Mouse (Mus musculus): Measurements from ENCODE around the gene Cdc42bpa. TPM values are rescaled to one million over a fixed set of nuclear protein-coding genes. Genes with fewer than 3 reads are reported as not detected.

The Cdc42bpa gene
- polyA plus RNA-seq, 1 experiment from 2014 or later: 28.5 TPM

GRCm38 (mm10) chr1:180208370-180208769 lies 248.1 kb downstream of the Cdc42bpa start:
- 78% methylated on average over 3 of the region's 3 CpGs for WGBS
- no peaks in the 10 kb centered on the region for H3K36me3 ChIP-seq (replicated peaks)
- ATAC-seq (replicated peaks): no peak

DNA sequence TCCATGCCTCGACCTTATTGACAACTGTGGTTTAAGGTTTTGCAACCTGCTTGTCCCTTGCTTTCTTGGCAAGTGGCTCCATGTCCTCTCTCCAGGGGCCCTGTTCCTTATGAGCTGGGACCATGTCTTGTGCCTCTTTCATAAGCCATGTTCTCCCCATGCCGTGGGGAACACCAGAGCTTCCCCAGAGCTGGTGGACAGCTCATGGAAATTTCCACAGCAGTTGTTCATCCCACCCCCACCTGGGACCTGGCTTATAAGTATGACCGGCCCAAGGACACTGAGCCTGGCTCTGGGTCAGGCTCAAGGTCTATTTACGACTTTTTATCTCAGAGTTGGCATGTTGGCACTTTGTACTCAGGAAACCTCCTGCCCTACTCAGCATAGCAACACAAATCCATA lies 249.8 kb downstream of the Cdc42bpa start:
- whole genome bisulfite sequencing: 73% methylated on average over 4 of the region's 4 CpGs
- Histone ChIP-seq H3K4me1 (no peaks in the 10 kb centered on the region), H3K4me2 (no peak overlapping the region), H3K36me3 (replicated peaks) (no peaks in the 10 kb centered on the region), H3K27me3 (replicated peaks) (no peaks in the 10 kb centered on the region), H3K27ac (no peak overlapping the region), H3K9ac (no peak overlapping the region), H3K9me3 (no peaks in the 10 kb centered on the region), H3K4me3 (no peak overlapping the region)
- no peak for ATAC-seq (replicated peaks)

More at GRCm38 (mm10) chr1:180208370-180208769, 248.1 kb downstream of the Cdc42bpa start:
- Histone ChIP-seq H3K9me3 (no peaks in the 10 kb centered on the region), H3K9ac (no peak overlapping the region), H3K27me3 (replicated peaks) (no peaks in the 10 kb centered on the region), H3K27ac (no peak overlapping the region), H3K4me2 (no peak overlapping the region), H3K4me1 (no peaks in the 10 kb centered on the region), H3K4me3 (no peak overlapping the region)

DNA sequence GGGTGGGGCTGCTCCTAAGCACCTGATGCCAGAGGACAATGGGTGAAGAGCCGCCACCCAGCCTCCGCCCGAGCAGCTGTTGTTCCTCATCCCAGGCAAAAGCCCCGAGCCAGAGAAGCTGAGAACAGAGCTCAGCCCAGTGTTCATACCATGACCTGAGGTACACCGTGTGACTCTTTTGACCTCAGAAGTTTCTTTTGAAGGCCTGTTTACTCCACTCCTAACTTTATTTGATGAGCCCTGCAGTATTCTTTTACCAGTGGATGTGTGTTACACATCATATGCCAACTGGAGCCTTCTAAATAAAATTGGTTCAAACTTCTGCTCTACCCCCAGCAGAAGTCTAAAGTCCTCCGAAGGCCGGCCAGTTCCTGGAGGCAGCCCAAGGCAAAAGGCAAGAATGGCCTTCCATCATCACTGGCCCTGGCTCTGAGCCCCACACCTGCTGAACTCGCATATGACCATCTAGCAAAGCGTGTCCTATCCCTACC lies 250.6 kb downstream of the Cdc42bpa start:
- no peak for ATAC-seq (replicated peaks)
- H3K4me1 ChIP-seq: no peaks in the 10 kb centered on the region
- H3K4me2 ChIP-seq: no peak overlapping the region
- H3K9me3 ChIP-seq: no peaks in the 10 kb centered on the region
- WGBS: 82% methylated on average over 9 of the region's 9 CpGs
- H3K36me3 ChIP-seq (replicated peaks): no peaks in the 10 kb centered on the region
- no peaks in the 10 kb centered on the region for H3K27me3 ChIP-seq (replicated peaks)
- no peak overlapping the region for H3K27ac ChIP-seq
- H3K9ac ChIP-seq: no peak overlapping the region
- no peak overlapping the region for H3K4me3 ChIP-seq

DNA sequence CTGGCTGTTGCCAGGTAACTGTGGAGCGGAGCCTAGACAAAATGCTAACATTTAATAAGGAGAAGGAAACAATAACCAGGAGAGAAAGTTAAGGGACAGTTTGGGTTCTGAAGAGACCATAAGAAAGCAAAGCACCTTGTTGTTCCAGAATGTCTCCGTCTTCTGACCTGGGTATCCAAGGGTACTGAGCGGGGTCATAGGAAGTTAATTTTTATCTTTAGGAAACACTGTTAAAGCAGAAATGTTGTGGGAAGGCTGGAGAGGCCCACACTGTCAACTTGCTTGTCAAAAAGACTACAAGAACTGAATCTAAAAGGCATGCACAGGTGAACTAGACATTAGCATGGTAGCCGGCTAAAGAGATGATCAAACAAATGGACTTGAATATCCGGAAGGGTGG lies 252.6 kb downstream of the Cdc42bpa start:
- H3K27ac ChIP-seq: no peak overlapping the region
- H3K4me1 ChIP-seq: no peaks in the 10 kb centered on the region
- no peaks in the 10 kb centered on the region for H3K27me3 ChIP-seq (replicated peaks)
- no peak overlapping the region for H3K4me2 ChIP-seq
- H3K9me3 ChIP-seq: no peaks in the 10 kb centered on the region
- H3K9ac ChIP-seq: no peak overlapping the region
- 90% methylated on average over 5 of the region's 5 CpGs for WGBS
- no peak overlapping the region for H3K4me3 ChIP-seq
- ATAC-seq (replicated peaks): no peak
- H3K36me3 ChIP-seq (replicated peaks): no peaks in the 10 kb centered on the region

DNA sequence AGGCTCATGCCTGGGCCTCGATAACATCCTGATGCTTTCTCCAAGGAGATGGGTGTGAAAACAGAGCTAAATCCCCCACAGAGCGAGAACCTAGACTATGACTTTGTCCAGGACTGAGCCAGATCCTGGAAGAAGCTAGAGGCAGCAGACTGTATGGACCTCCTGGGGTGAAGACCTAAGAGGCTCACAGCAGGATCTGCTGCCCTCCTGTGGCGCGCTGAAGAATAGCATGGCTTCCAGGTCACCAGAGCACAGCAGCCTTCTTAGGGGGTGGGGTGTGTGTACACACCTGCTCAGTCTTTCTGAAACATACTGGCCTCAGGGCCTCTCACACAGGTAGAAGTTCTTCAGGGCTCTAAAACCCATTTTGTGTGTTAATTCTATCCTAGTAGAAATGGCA lies 254.8 kb downstream of the Cdc42bpa start:
- no peaks in the 10 kb centered on the region for H3K27me3 ChIP-seq (replicated peaks)
- WGBS: 15% methylated on average over 4 of the region's 4 CpGs

More for the DNA sequence above, 254.8 kb downstream of the Cdc42bpa start:
- H3K9ac ChIP-seq: no peak overlapping the region
- ATAC-seq (replicated peaks): 0 out of 2 replicates have a peak, but pooled peaks have one; percentile 42
- H3K36me3 ChIP-seq (replicated peaks): no peaks in the 10 kb centered on the region
- no peaks in the 10 kb centered on the region for H3K4me1 ChIP-seq
- no peaks in the 10 kb centered on the region for H3K9me3 ChIP-seq
- no peak overlapping the region for H3K4me3 ChIP-seq
- H3K27ac ChIP-seq: no peak overlapping the region
- H3K4me2 ChIP-seq: no peak overlapping the region

Other genes with a start within 250 kb of the Cdc42bpa start
- not detected in 2 replicates for gene Kif28, start 215.2 kb upstream of the Cdc42bpa start, polyA plus RNA-seq (2015; fragmentation: Nextera tagmentation; extraction: Ambion mirVana)
- gene Gm10518, start 157.1 kb upstream of the Cdc42bpa start, polyA plus RNA-seq (2015; fragmentation: Nextera tagmentation; extraction: Ambion mirVana): 0.23 TPM in 1 of 2 replicates, not detected in the other
- gene Ahctf1, start 156.8 kb upstream of the Cdc42bpa start, polyA plus RNA-seq (2015; fragmentation: Nextera tagmentation; extraction: Ambion mirVana): 20.7 and 20.9 TPM in 2 replicates
- gene Coq8a, start 239.1 kb downstream of the Cdc42bpa start, polyA plus RNA-seq (2015; fragmentation: Nextera tagmentation; extraction: Ambion mirVana): 2.7 and 3.9 TPM in 2 replicates